Mouse (Mus musculus): ENCODE measurements around the gene Rbbp6. TPM values are rescaled to one million over a fixed set of nuclear protein-coding genes. Genes with fewer than 3 reads are reported as not detected.

The Rbbp6 gene
- total RNA-seq, 2 experiments from 2014 or later, result 31.4 to 38.8 TPM

DNA sequence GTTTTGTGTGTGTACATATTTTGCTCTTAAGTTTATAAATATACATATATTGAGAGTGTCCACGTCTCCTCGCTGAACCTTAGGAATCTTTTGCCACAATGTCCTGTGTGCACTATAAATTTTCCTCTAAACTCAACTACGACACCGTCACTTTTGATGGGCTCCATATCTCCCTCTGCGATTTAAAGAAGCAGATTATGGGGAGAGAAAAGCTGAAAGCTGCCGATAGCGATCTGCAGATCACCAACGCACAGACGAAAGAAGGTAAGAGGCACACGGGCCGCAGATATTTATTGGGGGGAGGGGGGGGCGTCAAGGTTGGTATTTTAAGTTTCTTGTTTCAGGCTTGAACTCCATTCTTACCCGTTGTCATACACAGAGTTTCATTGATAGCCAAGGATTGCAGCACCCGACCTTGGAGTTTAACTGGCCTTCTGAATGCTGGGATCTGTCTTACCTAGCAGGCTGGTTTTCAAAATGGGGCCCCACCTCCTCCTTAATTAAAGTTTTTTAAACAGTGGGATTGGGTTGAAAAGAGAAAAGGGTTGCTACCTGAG lies 5.5 kb downstream of the Rbbp6 start:
- no peak for DNase-seq

DNA sequence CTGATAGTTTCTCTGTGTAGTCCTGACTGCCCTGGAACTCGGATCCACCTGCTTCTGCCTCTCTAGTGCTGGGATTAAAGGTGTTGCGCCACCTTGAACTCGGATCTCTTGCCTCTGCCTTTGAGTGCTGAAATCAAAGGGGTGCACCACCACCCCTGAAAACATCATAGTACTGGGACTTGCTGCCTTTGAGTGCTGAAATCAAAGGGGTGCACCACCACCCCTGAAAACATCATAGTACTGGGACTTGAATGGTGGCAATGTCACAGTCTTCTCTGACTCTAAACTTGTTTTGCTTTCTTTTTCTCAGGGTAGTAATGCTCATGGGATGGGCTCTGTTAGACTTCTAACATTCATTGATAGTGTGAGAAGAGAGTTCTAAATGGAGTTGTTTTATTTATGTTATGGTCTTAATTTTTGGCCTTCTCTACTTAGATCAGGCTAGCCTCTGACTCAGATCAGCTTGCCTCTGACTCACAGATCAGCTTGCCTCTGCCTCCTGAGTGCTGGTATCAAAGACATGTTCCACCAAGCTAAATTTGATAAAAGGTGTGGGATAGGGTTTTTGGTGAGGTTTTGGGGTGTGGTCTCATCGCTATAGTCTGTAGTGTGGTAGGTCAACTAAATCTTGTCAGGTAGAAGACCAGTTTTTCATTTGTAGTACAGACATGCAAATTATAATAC lies 6.7 kb downstream of the Rbbp6 start:
- no peak for DNase-seq

DNA sequence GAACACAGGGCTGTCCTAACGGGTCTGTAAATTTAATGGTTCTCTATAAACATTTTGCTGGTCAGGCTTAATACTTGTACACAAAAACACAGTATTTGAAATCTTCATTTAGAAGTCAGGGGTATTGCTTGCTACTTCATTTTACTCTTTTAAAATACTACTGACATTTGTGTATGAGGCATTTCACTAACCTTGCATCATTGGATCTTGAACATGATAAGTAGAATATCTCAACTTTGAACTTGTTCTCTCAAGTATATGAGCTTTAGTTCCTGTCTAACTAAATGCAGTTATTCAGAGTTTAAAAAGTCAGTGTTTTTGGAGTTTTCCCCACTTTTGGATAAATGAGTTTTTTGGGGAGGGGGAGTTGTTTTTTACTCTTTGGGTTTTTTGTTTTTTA lies 14.0 kb downstream of the Rbbp6 start:
- DNase-seq, result no peak

DNA sequence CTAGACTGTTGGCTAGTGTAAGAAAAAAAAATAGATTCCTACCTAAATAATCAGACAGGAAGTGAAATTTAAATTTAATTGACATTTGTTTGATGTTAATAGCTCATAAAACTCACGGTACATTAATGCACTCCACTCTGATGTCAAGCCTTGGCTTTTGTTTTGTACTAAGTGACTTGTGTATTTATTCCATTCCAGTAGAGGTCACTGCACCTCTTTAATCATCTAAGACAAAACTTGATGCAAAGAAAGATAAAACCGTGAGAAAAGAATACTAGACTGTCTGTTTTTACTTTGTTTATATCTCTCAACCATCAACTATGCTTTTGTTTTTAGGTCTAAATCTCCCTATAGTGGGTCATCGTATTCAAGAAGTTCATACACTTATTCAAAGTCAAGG lies 32.7 kb downstream of the Rbbp6 start:
- DNase-seq, result no peak

GRCm38 (mm10) chr7:122999871-123000396 lies 34.4 kb downstream of the Rbbp6 start:
- no peak for DNase-seq

- DNase-seq, result no peak
Observed at GRCm38 (mm10) chr7:123000796-123001195, 35.3 kb downstream of the Rbbp6 start.

- peak; percentile 26 for DNase-seq
Observed at GRCm38 (mm10) chr7:123001341-123002027, 36.0 kb downstream of the Rbbp6 start.

DNA sequence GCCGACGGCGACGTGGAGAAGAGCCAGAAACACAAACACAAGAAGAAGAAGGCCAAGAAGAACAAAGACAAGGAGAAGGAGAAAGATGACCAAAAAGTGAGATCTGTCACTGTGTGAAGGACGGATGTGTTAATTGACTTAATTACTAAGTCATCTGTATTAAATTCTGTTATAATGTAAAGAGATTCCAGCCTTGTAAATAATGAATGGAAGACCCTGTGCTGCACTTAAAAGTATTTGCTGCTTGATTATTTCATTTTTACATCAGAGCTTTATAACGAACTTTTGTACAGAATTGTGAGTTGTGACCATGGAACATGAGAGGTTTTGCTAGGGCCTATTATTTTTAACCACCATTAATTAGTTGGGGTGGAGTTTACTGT lies 36.5 kb downstream of the Rbbp6 start:
- no peak for DNase-seq

- DNase-seq, result no peak
Observed at GRCm38 (mm10) chr7:123003207-123003606, 37.7 kb downstream of the Rbbp6 start.

GRCm38 (mm10) chr7:123004442-123004841 lies 39.0 kb downstream of the Rbbp6 start:
- no peak for DNase-seq

DNA sequence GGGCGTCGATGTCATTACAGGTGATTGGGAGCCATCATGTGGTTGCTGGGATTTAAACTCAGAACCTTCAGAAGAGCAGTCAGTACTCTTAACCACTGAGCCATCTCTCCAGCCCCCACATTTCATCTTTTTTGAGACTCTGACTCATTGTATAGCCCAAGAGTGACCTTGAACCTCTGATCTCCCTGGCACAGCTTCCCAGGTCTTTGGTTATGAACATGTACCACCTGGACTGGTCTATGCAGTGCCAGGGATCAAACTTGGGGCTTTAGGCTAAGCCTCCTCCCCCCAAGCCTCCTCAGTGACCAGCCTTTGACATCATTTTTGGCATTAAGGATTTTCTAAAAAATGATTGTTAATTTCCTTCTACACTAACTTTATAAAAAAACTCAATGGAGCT lies 40.8 kb downstream of the Rbbp6 start:
- no peak for DNase-seq

- DNase-seq, result no peak
Observed at GRCm38 (mm10) chr7:123007743-123008142, 42.3 kb downstream of the Rbbp6 start.

DNA sequence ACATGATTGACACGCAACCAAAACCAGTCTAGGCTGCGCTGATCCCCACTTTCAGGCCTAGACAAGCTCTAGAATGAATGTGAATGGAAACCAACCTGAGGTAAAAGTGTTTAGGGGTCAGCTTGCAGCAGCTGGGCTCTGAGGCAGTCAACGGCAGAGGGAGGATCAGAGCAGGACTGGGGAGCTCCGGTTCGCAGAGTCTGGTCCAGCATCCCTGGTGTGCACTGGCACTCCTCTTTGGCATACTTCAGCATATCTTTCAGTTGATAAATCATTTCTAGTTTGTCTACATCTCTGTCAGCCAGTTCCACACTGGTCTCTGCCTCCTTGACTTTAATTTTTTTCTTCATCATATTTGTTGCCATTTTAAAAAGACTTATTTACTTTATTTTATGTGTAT lies 48.0 kb downstream of the Rbbp6 start:
- no peak for DNase-seq

- DNase-seq, result no peak
Observed at GRCm38 (mm10) chr7:123014729-123015128, 49.2 kb downstream of the Rbbp6 start.

DNA sequence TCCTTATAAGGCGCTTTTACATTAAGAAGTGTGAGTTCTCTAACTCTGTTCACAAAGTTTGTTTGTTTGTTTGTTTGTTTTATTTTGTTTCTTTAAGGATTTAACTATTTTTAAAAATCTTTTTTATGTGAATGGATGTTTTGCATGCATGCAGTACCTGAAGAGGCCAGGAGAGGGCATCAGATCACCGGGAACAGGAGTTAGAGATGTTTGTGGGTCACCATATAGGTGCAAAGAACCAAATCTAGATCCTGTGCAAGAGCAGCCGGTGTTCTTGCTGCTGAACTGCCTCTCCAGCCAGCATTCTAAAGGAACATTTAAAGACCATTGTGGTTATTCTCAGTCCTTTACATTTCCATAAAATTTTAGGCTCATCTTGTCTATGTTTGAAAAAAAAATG lies 52.1 kb downstream of the Rbbp6 start:
- peak; percentile 35 for DNase-seq

DNA sequence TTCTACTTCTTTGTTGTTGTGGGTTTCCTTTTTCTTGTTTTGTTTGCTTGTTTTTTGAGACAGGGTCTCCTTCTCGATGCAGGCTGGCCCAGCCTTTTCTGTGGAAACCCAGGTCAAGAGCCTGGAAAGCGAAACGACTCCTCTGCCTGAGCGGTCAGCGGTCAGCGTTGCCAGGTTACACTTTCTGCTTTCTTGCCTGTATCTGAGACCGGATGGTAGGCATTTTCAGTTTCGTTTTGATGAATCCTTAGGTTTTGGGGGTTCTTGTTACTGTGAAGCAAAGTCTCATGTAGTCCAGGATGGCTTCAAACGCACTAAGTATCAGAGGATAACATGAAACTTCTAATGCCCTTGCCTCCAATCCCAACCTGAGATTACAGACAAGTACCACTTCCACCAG lies 59.6 kb downstream of the Rbbp6 start:
- no peak for DNase-seq

DNA sequence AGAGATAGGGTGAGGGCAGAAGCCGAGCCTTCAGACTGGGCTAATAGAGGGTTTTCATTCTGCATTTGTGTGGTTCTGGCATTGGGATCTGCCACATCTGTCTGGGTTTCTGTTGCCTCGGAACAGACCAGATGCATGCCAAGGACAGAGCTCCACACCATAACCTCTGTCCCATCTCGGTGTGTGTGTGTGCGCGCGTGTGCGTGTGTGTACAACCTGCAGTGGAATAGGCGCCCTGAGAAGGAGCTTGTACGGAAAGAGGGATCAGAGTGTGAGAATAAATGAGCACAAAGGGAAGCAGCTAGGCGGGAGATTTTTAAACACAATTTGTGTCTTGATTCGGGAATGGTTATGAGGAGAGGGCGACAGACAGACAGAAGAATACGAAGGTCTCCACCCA lies 64.8 kb downstream of the Rbbp6 start:
- DNase-seq, result no peak

- DNase-seq, result peak; percentile 39
Observed at GRCm38 (mm10) chr7:123030709-123031181, 65.3 kb downstream of the Rbbp6 start.

DNA sequence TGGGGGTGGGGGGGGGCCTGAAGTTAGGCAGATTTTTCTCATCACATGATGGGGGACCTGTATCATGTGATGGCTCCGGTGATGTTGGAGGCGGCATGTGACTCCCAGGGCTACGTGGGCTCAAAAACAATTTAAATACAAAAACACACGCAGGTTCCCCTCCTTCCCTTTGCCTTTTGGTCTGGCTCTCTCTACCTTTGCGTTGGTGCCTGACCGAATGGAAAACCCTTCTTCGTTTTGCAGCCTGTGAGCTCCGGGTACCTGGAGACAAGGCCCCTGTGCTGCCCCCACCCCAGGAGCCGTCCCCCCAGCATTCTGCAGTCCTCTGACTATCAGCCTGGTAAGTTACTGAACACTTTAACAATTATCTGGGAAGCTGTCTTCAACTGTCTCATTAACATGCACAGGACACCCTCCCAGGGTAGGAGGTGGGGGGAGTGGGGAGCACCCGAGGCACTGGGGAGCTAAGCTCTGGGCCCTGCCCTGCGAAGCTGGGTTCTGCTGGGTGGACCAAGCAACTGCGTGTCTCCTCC lies 65.8 kb downstream of the Rbbp6 start:
- DNase-seq, result no peak

GRCm38 (mm10) chr7:123035314-123035713 lies 69.8 kb downstream of the Rbbp6 start:
- no peak for DNase-seq

GRCm38 (mm10) chr7:123039302-123039701 lies 73.8 kb downstream of the Rbbp6 start:
- no peak for DNase-seq

DNA sequence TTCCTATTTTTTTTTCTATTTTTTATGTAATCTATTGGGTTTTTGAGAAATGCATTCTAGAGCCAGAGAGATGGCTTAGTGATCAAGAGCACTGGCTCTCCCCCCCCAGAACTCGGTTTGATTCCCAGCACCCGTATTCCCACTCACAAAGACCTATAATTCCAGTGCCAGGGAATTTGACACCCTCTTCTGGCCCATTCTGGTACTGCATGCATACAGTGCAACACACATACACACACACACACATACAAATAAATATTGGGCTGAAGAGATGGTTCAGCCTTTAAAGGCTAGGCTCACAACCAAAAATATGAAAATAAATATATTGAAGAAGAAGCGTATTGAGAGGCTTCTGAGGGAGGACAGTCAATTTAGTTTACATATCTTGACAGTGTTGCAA lies 79.7 kb downstream of the Rbbp6 start:
- DNase-seq, result no peak

- no peak for DNase-seq
Observed at GRCm38 (mm10) chr7:123046473-123047091, 81.1 kb downstream of the Rbbp6 start.
